Mouse (Mus musculus) embryonic fibroblast, embryonic 13.5 days (primary cell): ENCODE data around the gene Myo1d. TPM values are rescaled to one million over a fixed set of nuclear protein-coding genes. Genes with fewer than 3 reads are reported as not detected.

Source experiments
- H3K27ac ChIP-seq: 2 replicates; pipeline ENCODE4 v1.5.1; 2012; ENCODE audit warnings: low read length, control low read depth, inconsistent platforms; ENCODE audit not compliant: insufficient read depth
- H3K4me1 ChIP-seq: 2 replicates; pipeline ENCODE4 v1.6.1; 2011; ENCODE audit warnings: low read length; ENCODE audit not compliant: control insufficient read depth, insufficient read depth
- H3K4me3 ChIP-seq: 2 replicates; pipeline ENCODE4 v1.5.1; 2011; ENCODE audit warnings: mild to moderate bottlenecking, control low read depth, low read length; ENCODE audit not compliant: insufficient read depth
- CTCF ChIP-seq: IDR thresholded peaks from 2 replicates; pipeline ENCODE4 v1.5.1; 2011; ENCODE audit warnings: mild to moderate bottlenecking, control low read depth, low read length, moderate library complexity, borderline replicate concordance; ENCODE audit not compliant: insufficient read depth
- POLR2A ChIP-seq: IDR thresholded peaks from 2 replicates; pipeline ENCODE4 v1.6.1; 2011; ENCODE audit warnings: low read depth, mild to moderate bottlenecking, control low read depth, low read length, moderate library complexity
- polyA plus RNA-seq: library from polyadenylated mRNA; stranded (reverse); fragments of >200 nt; gene quantifications from 2 replicates; pipeline ENCODE4 v1.2.4, GENCODE M21; 2011; ENCODE audit warnings: low read depth; ENCODE audit not compliant: missing spikeins, insufficient read length

Myo1d gene
- polyA plus RNA-seq, 1 experiment = 29.5 TPM

DNA sequence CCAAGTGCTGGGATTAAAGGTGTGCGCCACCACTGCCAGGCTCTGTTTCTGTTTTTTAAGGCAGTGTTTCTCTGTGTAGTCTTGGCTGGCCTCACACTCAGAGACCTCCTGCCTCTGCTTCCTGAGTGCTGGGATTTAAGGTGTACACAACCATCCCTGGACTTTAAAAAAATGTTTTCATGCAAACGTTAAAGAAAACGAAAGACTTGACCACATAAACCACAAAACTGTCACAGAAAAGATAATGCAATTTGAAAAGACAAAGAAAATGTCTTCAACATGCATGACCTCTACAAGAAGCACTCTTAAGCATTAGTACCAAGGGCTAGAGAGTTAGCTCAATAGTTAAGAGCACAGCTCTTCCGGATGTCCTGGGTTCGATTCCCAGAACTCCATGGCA is 255.6 kb downstream of the Myo1d start:
- Histone ChIP-seq H3K4me1 (0 out of 2 replicates have a peak, but pooled peaks cover 5% of the 10 kb centered on the region), H3K4me3 (no peak overlapping the region), H3K27ac (no peak overlapping the region)
- no peak for TF ChIP-seq POLR2A
- TF ChIP-seq CTCF = no peak

DNA sequence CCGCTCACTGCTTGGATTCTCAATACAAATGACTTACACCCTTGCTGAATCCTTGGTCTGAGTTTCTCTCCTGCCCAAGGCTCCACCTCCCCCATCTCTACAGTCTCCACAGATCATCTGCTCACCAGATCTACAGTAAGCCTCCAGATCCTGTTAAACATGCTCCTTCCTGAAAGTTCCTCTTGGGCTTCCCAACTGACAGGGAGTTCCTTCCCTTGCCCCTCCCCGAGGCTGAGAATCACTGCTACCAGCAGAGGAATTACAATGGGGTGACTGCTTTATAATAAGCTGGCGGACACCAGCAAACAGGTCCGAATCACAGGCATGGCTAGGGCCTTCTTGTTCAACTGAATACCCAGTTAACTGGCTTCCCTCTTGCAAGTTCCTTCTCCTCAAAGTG is 256.4 kb downstream of the Myo1d start:
- Histone ChIP-seq H3K27ac (no peak overlapping the region), H3K4me3 (no peak overlapping the region), H3K4me1 (peaks cover 5% of the 10 kb centered on the region; the same call in 1 of the 2 replicates)
- TF ChIP-seq POLR2A = no peak
- TF ChIP-seq CTCF = no peak

DNA sequence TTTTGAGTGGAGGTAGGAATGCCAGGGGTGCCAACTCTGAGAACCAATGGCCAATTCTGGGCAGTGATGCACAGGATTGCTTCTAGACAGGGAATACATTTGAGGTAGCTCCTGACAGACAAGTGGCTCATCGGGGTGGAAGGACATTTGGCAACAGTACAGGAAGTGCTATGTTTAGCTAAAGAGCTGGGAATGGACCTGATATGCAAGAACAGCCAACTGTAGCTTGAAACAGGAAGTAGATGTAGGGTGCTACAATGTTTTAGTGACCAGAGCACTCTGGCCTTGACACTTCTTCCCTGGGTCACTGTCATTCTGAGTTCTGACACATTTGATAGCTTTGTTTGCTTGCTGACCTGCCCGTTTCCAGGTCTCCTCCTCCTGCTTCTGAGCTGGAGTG is 257.0 kb downstream of the Myo1d start:
- no peak for TF ChIP-seq POLR2A
- no peak for TF ChIP-seq CTCF
- H3K4me3 ChIP-seq = no peak overlapping the region
- peaks cover 5% of the 10 kb centered on the region; the same call in 1 of the 2 replicates for H3K4me1 ChIP-seq
- no peak overlapping the region for H3K27ac ChIP-seq

DNA sequence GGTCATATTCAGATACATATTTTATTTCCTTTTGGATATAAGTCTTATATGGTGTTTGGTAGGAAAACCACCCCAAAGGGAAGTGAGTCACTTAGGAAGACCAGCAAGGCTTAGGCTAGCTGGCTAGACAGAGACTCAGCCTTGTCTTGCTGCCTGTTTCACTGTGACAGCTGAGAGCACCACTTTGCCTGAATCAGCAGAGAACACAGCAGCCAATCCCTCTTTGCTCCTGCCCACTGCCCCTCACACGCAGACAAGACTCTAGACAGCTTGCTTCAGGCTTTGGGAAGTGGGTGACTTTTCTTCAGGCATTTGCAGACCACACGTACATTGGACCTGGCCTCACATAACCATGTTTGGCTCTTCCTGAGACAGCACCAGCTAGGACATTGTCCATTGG is 258.7 kb downstream of the Myo1d start:
- Histone ChIP-seq H3K4me1 (peaks cover 5% of the 10 kb centered on the region; the same call in 1 of the 2 replicates), H3K4me3 (no peak overlapping the region), H3K27ac (no peak overlapping the region)
- TF ChIP-seq CTCF (no peak), POLR2A (no peak)

DNA sequence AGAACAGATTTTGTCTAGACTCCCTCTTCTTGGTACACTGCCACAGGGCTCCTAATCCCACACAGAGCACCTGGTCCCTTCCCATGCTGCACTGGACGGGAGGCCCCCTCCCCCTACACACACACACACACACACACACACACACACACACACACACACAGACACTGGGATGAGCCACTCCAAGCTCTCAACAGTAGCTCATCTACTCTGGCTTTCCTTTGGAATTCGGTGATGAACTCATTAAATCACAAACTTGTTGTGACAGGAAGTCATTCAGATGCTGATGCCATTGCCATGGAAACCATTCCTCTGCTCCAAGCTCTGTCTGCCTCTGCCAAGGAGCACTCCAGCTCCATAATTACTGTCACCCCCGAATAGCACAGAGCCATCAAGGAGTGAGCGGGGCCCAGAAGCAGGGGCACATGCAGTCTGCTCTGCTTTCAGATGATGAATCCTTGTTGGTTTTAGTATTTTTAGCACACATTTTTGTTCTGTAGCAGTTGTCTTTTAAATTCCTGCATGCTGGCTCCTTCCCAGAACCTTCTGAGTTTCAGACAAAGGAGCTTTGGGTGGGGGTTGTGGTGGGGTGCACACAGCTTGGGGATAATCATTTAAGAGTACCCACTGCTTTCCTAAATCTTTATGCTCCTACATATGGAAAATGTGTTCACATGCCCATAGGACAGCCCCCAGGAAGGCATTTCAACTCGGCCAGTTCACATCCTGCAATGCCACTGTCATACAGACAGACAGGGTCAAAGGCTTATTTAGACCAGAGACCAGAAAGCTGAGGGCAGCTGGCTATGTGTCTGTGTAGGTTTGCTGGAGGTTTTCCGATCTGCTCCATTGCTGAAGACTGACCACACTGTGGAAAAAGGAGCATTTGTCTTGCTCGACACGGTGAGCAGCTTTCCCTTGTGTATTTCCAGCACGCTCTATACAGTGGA is 261.1 kb downstream of the Myo1d start:
- no peak overlapping the region for H3K27ac ChIP-seq
- peaks cover 5% of the 10 kb centered on the region; the same call in 1 of the 2 replicates for H3K4me1 ChIP-seq
- no peak overlapping the region for H3K4me3 ChIP-seq
- TF ChIP-seq POLR2A (no peak), CTCF (no peak)

DNA sequence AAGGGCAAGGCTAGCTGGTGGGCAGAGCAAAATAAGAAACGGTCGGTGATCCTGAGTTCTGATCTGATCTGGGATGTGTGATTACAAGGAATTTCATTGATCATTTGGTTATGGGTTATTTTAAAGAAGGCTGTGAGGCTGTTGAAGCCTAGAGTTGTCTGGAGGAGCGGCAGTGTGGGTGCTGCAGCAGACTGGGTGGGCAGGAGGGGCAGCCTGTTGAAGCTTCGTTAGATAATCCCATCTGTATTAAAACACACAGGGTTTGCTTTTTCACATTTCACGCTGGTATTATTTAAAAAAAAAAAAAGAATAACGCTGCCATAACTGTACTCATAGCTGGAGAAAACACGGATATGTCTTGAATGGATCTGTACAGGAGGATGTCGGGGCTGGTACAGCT is 263.9 kb downstream of the Myo1d start:
- TF ChIP-seq CTCF (no peak), POLR2A (no peak)
- Histone ChIP-seq H3K27ac (no peak overlapping the region), H3K4me3 (no peak overlapping the region), H3K4me1 (no peaks in the 10 kb centered on the region; the same call in 1 of the 2 replicates)

DNA sequence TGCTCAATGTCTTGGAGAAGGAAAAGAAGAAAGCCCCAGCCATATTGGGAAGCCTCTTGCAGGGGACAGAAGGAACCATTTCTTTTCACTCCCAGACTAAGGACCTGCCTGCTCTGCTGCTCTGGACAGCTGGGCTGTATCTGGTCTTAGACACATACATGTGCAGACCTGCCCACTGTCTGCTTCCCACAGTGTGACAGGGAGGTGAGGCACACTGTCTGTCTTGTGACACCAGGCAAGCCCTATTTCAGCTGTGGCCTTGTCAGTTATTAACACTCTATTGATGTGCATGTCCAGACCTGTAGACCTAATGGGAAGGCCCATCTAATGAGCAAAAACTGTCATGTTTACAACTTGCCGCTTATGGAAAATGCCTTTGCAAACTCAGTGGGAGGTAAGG is 264.5 kb downstream of the Myo1d start:
- Histone ChIP-seq H3K4me1 (no peaks in the 10 kb centered on the region; the same call in 1 of the 2 replicates), H3K27ac (no peak overlapping the region), H3K4me3 (no peak overlapping the region)
- no peak for TF ChIP-seq POLR2A
- TF ChIP-seq CTCF = no peak

DNA sequence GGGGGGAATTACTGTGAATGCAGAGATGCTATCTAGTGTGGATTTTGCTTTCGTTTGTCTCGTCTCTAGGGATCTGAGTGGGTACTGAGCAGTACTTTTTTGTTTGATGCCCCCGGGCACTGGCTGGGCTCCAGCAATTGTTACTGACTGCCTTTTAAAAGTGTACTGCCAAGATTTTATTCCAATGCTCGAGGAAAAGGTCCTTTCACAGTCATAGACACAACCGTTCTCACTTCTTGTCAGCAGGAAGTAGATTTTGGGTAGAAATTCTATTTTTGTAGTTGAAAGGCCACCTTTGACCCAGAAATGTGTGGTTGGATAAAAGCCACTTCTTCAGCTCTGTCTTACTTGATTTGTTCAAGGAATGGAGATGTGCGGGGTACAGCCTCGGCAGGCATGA is 266.0 kb downstream of the Myo1d start:
- H3K4me1 ChIP-seq = no peaks in the 10 kb centered on the region; the same call in 1 of the 2 replicates
- no peak for TF ChIP-seq CTCF
- no peak for TF ChIP-seq POLR2A

DNA sequence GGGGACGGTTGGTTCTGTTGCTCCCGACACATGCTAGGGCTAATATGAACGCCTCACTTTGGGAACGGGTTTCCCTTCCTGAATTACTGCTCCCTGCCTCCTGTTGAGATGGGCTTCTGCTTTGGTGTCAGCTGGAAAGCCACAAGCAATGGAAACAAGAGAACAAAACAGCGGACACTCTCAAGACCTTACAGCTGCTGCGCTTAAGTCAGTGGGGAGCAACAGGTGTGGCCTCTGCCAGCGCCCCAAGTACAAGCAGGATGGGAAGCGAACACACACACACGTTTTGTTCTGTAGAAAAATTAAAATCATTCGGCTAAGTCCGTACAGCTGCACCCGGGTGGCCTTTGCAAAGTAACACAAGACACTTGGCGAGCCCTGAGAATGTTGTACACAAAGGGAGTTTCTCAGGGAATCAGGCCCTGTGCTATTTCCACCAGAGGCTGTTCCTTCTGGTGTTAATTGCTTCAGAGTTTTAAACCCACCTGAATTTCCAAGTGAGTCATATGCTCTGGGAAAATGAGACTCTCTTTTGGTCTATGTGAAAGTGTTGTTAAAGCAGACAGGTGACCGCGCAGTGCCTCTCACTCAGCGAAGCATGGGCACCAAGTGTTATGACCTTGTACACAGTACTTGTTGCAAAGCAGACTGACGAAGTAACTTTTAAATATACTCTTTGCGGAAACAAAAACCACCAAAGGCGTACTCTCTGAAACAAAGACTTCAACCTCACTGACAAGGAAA is 267.3 kb downstream of the Myo1d start:
- Histone ChIP-seq H3K27ac (no peak overlapping the region), H3K4me3 (no peak overlapping the region), H3K4me1 (no peaks in the 10 kb centered on the region)
- TF ChIP-seq CTCF (no peak), POLR2A (no peak)

More for the DNA sequence above, 266.0 kb downstream of the Myo1d start:
- H3K27ac ChIP-seq = no peak overlapping the region
- H3K4me3 ChIP-seq = no peak overlapping the region
